Mouse (Mus musculus) heart, adult 18-20 months (tissue): ENCODE results near the gene Pnck. TPM values are rescaled to one million over a fixed set of nuclear protein-coding genes. Genes with fewer than 3 reads are reported as not detected.

Experiments
- DNase-seq, 2 experiments: peaks; one replicate each; pipeline ENCODE4 v3.0.0; 2021 to 2022; ENCODE audit warnings: mixed read lengths in 1 of 2
- long read RNA-seq, 2 experiments: library from polyadenylated mRNA; stranded (forward); transcript quantifications; one replicate each; pipeline ENCODE4 v2.0.0; 2021
- total RNA-seq, 2 experiments: library from RNA; stranded (reverse); gene quantifications; 2 replicates each; pipeline ENCODE4 v1.2.3; 2021

The Pnck gene
- 10 to 100 TPM in 1 of 2 experiments, 1 to 10 TPM in 1; 6.1 to 10.6 TPM for total RNA-seq
- long read RNA-seq, experiment 1, transcript Pnck-202 (12 exons, 1,532 nt) = major isoform, 9 of 13 reads
- long read RNA-seq, experiment 1, partial matches to known transcripts = 1 of 13 reads
- long read RNA-seq, experiment 1, other reads (novel, unspliced or antisense) = 2 of 13 reads
- long read RNA-seq, experiment 2, partial matches to known transcripts = 0 of 4 reads
- long read RNA-seq, experiment 2, other reads (novel, unspliced or antisense) = 1 of 4 reads

DNA sequence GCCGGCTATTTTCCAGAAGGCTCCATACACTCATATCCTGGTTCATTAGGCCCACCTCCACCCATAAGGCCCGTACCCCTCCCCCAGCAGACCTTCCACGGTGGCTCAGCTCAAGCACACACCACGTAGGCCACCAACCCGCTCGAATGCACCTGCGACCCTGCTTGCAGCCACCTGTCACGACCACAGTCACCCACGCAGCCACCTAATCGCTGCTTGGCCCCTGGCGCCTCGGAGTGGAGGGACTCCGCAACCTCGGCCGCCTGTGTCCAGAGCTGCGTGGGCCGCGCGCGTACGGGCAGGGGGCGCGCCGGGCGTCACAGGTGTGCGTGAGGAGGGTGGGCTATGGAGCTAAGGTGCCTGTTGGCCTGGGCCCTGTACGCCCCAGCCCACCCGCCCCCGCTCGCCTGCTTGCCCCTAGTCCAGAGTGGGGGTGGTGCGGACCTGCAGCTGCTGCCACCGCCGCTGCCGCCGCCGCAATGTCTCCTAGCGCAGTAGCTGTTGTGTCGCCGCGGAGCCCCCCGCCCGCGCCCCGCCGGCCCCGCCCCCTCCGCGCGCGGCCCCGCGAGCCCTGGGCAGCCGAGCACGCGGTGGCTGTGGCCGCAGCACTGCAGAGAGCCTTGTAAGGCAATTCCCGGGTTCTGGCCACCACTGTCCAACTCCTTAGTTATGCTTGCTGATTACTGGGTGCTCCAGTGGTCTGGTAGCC lies at the start of gene Pnck:
Gene Pnck, minus strand, starts transcription at position 543 of the 709 bp plus-strand sequence.
- no peak for DNase-seq

DNA sequence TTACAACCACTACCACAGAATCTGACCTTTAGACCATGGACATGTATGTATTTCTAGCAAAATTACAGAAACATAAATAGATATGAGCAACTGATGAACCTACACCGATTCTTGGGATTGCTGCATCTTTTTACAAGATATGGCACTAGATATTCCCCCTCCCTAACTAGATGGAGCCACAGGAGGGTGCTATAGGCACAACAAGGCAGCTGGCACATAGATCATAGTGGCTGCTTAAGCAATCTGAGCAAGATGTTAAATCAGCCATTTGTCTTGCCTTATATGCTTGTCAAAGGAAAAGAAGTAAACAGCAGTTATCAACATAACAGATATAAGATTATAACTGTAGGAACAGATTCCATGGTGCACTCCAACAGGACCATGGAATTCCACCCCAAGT lies 40.6 kb upstream of the Pnck start:
- no peak for DNase-seq

DNA sequence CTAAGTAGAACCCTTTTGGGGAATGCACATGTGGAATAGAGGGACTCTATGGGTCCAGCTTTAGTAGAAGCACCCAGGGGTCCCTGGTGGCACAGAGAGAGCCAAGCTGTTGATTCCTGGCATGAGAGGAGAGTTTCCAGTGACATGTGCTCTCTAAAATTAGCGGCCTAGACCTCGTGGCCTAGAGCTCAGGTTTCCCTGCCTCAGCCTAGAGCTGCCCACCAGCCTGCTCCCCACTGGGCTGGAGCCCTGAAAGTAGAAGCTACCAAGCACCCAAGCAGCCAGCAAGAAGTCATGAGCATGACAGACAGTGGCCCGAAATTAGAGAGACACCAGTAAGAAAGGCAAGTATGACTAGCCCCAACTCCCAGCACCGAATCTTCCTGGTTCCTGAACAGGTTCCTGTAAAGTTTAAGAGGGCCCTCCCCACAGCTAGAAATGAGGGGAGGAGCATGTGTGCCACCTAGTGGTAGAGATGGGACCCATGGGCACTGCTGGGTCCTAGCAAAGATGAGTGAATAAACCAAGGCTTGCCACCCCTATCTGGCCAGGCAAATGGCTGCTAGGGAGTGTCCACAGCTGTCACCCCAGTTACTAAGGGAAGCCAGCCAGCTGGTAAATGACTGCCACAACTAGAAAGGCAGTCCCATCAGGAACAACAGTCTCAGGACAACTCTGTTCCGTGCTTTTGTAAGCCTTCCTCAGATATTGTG lies 31.2 kb upstream of the Pnck start:
- peak; percentile 59 to 67 for DNase-seq

DNA sequence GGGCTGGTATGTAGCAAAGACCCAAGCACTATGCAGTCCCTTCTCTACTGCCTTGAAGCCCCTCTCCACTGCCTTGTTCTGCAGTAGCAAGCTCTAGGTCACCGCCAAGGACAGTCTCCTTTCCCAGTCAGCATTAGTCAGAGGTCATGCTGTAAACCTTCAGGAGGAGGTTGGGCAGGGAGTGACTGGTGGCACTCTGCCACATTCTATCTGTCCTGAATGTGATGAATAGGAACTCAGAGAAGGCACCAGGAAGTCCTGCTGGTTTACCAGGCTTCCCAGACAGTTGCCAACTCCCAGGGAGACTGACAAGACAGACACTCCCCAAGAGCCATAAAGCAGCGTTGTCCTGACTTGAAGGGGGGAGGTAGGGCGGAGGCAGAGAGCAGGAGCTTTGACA lies 25.7 kb upstream of the Pnck start:
- peak; percentile 52 to 71 for DNase-seq

DNA sequence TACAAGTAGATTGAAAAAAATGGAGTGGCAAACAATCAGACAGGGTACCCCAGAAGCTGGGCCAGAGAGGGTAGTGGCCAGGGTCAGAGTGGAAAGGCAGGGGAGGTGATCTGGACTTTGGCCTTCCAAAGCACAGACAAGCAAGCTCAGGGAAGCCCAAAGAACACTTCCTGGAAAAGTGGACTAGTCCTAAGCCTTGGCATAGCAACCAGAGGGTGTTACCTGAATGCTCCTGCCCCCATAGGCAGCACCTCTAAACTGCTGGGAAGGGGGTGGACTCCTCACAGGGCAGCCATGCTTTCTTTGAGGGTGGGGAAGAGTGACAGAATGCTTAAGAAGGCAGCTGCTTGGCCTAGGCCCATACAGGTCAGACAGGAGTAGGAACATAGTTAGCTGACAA lies 25.1 kb upstream of the Pnck start:
- no peak for DNase-seq

DNA sequence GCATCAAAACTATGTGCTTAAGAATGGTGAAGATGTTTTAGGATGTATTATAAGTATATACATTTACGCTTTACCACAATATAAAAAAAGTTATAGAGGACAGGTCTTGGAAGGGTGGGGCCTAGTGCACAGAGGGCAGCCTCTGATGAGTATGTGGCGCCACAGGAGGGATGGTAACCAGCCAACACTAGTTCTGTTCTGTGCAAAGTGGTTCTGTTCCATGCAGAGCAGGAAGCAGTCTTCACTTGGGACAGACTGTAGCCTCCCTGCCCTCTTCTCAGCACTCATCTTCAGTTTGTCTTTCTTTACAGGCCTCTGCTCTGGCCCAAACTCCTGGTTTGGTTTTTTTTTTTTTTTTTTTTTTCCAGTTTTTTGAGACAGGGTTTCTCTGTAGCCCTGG lies 24.2 kb upstream of the Pnck start:
- no peak for DNase-seq

DNA sequence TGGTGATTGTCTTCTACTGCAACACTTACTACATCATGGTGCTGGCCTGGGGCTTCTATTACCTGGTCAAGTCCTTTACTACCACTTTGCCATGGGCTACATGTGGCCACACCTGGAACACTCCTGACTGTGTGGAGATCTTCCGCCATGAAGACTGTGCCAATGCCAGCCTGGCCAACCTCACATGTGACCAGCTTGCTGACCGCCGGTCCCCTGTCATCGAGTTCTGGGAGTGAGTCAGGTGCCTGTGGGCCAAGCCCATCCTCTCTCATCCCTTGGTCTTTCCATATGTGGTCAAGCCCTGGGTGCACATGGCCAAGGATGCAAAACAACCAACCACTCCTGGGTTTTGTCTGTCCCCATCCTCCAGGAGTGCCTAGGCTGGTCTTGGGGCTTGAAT lies 16.8 kb upstream of the Pnck start:
- DNase-seq = no peak

DNA sequence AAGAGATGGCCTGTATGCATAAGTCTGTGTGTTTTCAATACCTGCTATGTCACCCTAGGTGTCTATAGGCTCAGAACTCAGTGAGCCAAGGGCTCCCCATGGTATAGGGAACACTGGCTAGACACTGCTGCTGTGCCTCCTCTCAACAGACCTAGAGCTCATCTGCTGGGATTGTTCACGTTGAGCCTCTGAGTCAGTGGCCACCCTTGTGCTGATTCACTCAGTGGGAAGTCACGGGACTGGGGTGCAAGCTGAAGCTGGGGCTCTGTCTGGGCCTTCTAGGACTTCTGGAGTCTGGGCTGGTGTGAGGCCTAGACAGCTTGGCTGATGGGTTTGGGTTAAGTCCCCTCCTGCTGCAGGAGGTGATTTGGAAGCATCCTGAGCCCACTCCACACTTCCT lies 15.3 kb upstream of the Pnck start:
- no peak for DNase-seq

DNA sequence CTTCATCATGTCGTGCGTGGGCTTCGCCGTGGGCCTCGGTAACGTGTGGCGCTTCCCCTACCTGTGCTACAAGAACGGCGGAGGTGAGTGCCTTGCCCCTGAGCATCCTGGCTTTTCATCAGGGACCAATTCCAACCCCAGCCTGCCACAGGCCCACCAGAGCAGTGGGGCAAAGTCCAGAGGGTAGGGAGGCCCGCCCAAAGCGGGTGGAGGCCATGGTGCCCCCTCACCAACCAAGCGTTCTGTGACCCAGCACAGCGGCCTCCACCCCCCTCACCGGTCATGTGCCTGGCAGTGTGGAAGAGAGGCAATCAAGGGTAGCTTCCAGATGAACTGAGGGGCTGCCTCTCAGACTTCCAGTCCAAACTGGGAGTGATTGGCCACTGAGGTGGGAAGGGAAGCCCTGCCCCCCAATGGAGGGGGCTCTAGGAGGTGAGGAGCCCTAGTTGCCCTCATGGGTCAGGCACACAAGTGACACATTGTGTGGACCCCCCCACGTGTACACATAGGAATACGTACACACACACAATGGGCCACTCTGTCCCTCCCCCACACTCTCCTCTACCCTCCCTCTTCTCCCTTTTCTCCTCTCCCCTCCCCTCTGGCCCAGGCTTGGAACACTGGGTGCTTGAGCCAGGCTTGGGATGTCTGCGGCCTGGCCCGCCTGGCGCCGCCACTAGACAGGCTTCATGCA lies 14.2 kb upstream of the Pnck start:
- DNase-seq = peak; percentile 44 to 45

DNA sequence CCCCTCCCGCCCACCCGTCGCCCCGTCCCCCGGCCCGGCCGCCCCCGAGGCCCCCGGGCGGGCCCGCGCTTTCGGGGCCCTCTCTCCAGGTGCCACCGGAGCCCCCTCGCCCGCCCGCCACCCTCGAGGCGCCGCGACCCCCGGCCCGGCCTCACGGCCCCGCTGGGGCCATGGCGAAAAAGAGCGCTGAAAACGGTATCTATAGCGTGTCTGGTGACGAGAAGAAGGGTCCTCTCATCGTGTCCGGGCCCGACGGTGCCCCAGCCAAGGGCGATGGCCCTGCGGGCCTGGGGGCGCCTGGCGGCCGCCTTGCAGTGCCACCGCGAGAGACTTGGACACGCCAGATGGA lies 13.7 kb upstream of the Pnck start:
- no peak for DNase-seq

DNA sequence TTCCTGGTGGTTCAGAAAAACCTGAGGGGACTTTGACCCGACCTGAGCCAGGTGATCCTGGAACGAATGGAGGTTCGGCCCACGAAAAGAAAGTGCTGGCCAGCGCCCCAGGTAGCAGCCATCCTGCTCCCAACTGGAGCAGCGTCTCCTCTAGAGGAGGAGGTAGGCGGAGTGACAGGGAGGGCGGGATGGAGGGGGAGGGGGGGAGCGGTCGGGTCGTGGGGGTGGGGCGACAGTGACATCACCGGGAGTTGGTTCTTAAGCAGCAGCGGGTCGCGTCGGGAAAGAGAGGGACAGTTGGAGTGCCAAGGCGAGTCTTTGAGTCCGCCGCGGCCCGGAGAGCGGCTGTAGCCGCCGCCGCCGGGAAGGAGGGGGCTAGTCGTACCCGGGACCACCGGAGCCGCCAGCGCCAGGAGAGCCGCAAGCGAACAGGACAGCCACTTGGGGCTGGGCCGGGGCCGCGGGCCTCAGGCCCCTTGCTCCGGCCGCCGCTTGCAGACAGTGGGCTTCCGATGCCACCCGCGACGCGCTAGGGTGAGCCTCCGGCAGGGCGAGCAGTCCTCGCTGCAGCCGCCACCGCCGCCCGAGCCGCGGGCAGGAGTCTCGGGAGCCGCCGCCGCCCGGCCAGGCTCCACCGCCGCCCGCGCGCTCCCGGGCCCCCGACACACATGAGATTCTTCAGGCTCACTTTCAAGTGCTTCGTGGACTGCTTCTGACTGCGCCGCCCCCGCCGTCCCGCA lies 13.1 kb upstream of the Pnck start, which contains the start of gene Slc6a8:
Gene Slc6a8, plus strand, starts transcription at position 272 of the 740 bp plus-strand sequence.
- peak; percentile 78 to 84 for DNase-seq

DNA sequence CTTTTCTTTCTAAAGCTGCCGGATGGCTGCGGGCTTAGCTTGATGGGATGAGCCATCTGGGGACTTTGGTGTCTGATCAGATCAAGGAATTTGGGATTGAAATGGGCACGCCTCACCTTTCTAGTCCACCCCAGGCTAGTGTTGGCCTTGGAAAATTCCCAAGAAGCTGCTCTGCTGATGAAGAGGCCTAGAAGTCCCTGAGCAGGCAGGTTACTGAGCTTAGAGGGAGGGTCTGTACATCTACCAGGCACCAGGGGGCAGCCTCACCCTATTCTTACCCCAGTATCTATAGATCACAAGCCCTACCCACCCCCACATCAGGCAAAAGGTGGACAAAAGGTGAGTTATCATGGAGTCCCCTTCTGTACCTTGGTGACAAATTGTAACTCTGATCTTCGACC lies 12.1 kb upstream of the Pnck start:
- DNase-seq = peak; percentile 42 to 62

DNA sequence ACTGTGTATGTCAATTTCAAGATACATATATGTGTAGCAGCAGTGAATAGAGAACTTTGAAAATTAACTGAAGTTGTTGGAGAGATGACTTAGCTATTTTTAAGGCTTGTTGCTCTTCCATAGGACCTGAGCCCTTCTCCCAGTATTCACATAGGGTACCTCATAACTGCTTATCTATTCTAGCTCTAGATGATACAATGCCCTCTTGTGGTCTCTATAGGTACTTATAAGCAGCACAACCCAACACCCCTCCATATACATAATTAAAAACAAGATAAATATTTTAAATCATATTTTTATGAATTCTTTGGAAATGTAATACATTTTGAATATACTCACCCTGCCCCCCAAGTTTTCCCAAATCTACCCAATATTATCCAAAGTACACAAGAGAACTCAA lies 3.2 kb upstream of the Pnck start:
- no peak for DNase-seq

DNA sequence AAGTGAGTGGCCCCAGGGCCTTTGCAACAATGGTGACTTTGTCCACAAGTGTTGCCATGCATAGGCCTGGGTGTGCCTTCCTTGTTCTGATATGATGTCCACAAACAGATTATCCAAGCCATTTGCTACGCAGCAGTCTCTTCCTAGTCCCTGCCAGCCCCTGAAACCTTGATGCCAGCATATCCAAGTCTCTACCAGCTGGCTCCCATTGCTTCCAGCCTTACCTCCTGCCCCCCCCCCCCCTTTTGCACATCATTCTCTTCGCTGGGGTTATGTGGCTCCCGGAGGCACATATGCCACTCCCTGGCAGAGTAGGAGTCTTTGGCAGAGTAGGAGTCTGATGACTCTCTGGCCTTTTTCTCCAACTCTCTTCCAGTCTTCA lies 358 bp upstream of the Pnck start:
- no peak for DNase-seq

DNA sequence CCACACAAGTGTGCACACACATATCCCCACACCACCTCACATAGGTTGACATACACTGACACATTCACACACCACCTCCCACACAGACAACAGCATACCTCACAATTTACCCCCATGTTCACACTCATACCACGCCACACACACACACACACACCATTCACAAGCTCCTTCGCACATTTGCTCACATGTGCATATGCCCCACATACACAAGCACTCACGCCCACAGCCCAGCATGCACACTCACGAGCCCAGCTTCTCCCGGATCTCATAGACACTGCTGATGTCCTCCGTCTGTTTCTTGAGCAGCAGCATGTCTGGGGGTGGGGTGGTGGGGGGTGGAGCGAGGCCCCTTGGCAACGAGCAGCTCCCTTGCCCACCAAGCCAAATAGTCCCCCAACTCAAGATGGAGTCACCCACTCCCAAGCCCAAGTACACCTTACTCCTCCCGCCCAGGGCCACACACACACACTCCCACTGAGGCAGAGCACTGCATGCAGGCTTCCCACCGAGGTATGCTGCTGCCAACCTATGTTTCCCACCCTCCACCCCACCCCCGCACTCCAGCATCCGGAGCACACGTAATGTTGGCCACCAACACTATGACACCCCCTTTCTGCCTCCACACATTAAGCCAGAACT lies 862 bp downstream of the Pnck start:
- DNase-seq = no peak

DNA sequence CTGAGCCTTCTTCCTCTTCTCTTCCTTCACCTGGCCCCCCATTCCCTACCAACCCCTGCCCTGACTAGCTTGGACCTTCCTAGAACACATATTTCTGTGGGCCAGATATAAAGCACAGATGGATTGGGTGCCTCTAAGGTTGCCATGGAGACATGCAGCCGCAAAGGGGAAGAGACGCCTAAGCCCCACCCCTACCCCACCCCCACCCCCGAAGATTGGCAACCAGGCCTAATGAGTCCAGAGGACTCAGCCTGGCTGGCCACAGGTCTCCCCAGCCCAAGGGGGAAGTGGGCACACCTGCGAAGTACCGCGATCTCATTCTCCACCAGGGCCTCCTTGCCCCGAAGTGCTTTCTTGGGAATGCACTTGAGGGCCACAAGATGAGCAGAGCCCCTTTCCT lies 1.5 kb downstream of the Pnck start:
- no peak for DNase-seq

DNA sequence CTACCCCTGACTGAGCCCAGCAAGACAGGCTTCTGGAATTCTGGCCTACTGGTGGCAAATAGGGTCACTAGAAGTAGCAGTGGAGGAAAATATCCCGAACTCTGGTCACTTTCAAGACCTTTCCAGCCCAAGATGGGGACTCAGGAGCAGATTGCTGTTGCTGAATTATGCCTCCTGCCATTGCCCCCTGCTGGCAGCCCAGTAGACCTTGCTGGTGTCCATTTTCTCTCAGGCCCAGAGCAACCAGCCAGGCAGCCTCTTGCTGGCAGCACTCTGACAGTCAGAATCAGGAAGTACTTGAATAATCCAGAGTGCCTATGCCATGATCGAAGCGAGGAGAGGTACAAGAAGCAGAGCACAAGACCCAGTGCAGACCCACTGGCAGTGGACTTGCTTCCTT lies 4.4 kb downstream of the Pnck start:
- no peak for DNase-seq

DNA sequence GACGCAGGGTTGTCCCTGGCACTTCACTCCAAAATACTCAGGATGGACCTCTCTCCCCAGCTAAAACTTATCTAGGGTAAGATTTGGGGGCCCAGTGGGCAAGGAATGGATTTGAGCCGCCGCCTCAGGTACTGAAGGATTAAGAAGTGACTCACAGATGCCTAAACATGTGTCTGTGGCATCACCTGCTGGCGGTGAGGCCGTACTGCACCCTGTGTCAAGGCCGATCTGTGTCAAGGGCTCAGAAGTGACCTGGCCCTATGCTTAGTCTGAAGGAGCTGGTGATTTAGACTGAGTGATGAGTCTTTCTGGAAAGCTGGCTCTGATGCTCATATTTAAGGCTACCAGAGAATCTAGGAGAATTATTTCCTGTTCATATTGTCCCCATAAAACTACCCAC lies 5.7 kb downstream of the Pnck start:
- peak; percentile 61 to 63 for DNase-seq

DNA sequence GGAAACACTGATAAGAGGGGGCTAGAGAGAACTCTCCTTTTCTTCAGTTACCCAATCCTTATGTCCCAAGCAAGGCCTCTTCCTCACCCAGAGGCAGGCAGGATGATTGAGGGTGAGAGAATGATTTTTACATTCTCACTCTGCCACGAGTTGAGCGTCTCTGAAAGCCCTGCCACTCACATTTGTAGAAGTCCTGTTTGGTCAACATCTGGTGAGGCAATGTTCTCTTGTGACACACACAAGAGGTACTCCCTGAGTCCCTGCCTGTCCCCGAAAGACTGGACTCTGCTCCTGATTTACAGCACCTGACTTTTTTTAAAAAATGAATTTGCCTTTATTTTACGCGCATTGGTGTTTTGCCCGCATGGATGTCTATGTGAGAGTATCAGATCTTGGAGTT lies 6.5 kb downstream of the Pnck start:
- no peak for DNase-seq

DNA sequence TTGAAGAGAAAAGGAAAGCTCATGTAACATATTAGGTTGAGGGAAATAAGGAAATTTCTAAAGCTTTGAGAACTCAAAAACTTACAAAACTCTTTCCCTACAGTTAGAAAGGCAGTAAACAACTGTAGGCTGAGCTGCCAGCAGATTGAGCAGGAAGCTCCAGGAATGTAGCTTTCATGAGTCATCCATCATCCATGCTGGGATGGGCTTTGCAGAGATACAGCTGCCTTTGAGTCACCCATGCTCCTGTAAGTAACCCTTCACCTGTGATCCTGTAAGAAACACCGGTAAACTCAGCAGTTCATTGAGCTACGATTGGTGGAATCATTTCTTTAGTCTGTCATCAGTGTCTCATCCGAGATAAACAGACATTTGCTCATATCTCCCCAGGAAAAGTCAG lies 9.0 kb downstream of the Pnck start:
- DNase-seq = no peak

DNA sequence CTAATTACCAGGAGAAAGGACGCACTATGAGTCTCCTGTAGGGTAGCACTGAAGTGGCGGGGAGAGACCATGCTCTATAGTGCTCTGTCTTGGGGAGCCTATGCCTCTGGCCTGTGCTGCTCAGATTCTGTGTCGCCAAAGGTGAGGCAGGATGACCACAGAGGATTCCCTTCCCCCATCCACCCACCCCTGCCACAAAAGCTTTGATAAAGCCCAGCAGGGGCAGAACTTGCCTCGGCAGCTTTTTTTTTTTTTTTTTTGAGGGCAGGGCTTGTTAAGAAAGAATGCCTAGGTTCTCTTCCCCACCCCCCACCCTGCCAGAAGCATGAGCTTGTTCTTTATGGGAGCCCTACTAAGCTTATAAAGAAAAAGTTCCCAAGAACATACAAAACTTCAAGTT lies 14.8 kb downstream of the Pnck start:
- DNase-seq = no peak
